Mouse (Mus musculus): ENCODE results near the gene Chst10. TPM values are rescaled to one million over a fixed set of nuclear protein-coding genes. Genes with fewer than 3 reads are reported as not detected.

Chst10 gene
- polyA plus RNA-seq, 1 experiment from 2014 or later: 19.7 TPM

GRCm38 (mm10) chr1:38903985-38904384 lies 6.0 kb upstream of the Chst10 start:
- H3K4me1 ChIP-seq (replicated peaks; ENCODE audit: control insufficient read depth, insufficient read depth, low read length): no peaks in the 10 kb centered on the region
- no peak for ATAC-seq (replicated peaks; ENCODE audit: low FRiP score)
- 75% methylated on average over 2 of the region's 2 CpGs for WGBS
- no peak overlapping the region for H3K4me3 ChIP-seq (ENCODE audit: low read depth, low read length)
- H3K9me3 ChIP-seq (ENCODE audit: control insufficient read depth, low read length): no peaks in the 10 kb centered on the region
- no peaks in the 10 kb centered on the region for H3K27me3 ChIP-seq (ENCODE audit: control insufficient read depth, insufficient read depth, low read length)
- H3K36me3 ChIP-seq (ENCODE audit: control insufficient read depth, insufficient read depth, low read length): no peaks in the 10 kb centered on the region
- H3K4me2 ChIP-seq (ENCODE audit: low read depth, low read length, severe bottlenecking): no peak overlapping the region
- H3K9ac ChIP-seq (ENCODE audit: low read length): no peak overlapping the region
- no peak for DNase-seq (ENCODE audit: low spot score)
- H3K27ac ChIP-seq (ENCODE audit: low read depth, low read length): no peak overlapping the region

DNA sequence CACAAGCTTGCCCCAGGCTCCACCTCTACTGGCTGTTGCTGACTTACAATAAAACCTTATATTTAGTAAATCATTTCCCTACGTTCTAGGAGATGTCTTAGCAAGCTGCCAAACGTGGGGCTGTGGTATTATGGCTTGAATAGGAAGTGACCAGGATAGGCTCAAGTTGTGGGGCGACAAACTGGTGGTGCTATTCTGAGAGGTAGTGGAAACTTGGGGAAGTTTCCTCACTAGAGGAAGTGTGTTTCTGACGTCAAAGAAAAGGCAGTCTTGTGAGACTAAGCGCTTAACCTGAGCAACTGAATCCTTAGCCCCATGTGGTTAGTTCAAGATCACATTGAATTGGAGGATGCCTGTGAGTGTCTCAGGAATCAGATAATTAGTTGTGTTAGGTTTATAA lies 4.6 kb upstream of the Chst10 start:
- Histone ChIP-seq H3K36me3 (ENCODE audit: control insufficient read depth, insufficient read depth, low read length) (no peaks in the 10 kb centered on the region), H3K4me1 (replicated peaks; ENCODE audit: control insufficient read depth, insufficient read depth, low read length) (no peaks in the 10 kb centered on the region), H3K27me3 (ENCODE audit: control insufficient read depth, insufficient read depth, low read length) (no peaks in the 10 kb centered on the region; the same call in 1 of the 2 replicates), H3K4me3 (ENCODE audit: low read depth, low read length) (no peak overlapping the region), H3K27ac (ENCODE audit: low read depth, low read length) (no peak overlapping the region), H3K9me3 (ENCODE audit: control insufficient read depth, low read length) (no peaks in the 10 kb centered on the region), H3K9ac (ENCODE audit: low read length) (no peak overlapping the region), H3K4me2 (ENCODE audit: low read depth, low read length, severe bottlenecking) (no peak overlapping the region)
- 76% methylated on average over 5 of the region's 5 CpGs for WGBS
- DNase-seq (ENCODE audit: low spot score) (no peak), ATAC-seq (replicated peaks; ENCODE audit: low FRiP score) (no peak)

DNA sequence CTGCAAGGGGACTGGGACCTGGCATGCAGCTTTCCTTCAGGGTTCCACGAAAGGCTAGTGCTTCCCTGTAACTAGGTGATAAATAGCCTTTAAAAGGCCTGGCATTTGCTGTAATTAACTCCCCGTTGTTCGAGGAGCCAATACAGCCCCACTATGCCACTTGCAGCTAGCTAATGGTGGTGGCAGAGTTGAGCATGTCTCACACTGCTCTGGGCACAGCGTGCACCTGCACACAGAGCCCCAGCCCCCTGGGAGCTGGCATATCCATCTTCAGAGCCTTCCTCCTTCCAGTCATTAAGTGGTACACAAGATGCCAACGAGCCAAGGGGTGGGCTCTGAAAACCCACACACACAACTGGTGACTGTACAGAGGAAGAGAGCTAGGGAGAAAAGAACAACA lies 4.9 kb downstream of the Chst10 start:
- H3K4me3 ChIP-seq (ENCODE audit: low read depth, low read length): no peak overlapping the region
- no peak for ATAC-seq (replicated peaks; ENCODE audit: low FRiP score)
- H3K4me2 ChIP-seq (ENCODE audit: low read depth, low read length, severe bottlenecking): no peak overlapping the region
- no peaks in the 10 kb centered on the region for H3K36me3 ChIP-seq (ENCODE audit: control insufficient read depth, insufficient read depth, low read length)
- H3K9ac ChIP-seq (ENCODE audit: low read length): 0 out of 2 replicates have a peak overlapping the region, but pooled peaks have one; percentile 8
- H3K4me1 ChIP-seq (replicated peaks; ENCODE audit: control insufficient read depth, insufficient read depth, low read length): peaks cover 2% of the 10 kb centered on the region; the same call in 1 of the 2 replicates
- WGBS: 73% methylated on average over 5 of the region's 5 CpGs
- H3K27me3 ChIP-seq (ENCODE audit: control insufficient read depth, insufficient read depth, low read length): no peaks in the 10 kb centered on the region
- no peaks in the 10 kb centered on the region for H3K9me3 ChIP-seq (ENCODE audit: control insufficient read depth, low read length)
- H3K27ac ChIP-seq (ENCODE audit: low read depth, low read length): no peak overlapping the region
- DNase-seq (ENCODE audit: low spot score): no peak

DNA sequence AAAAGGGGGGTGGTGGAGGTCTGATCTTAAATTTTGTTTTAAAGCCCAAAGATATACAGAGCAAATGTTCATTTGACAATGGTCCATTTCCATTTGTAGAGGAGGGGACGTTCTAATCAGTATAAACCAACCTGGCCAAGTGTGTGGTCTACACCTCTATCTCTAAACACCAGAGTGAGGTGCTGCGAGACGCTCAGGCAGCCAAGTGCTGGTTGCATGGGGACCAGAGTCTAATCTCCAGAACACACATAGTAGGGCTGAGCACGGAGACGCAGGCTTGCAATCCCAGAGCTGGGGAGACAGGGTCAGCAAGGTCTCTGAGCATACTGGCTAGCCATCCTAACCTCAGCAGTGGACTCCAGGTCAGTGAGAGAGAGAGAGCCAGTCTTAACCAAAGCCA lies 6.5 kb downstream of the Chst10 start:
- DNase-seq (ENCODE audit: low spot score) (no peak), ATAC-seq (replicated peaks; ENCODE audit: low FRiP score) (no peak)
- Histone ChIP-seq H3K4me1 (replicated peaks; ENCODE audit: control insufficient read depth, insufficient read depth, low read length) (peaks cover 2% of the 10 kb centered on the region; the same call in 1 of the 2 replicates), H3K9ac (ENCODE audit: low read length) (no peak overlapping the region), H3K27ac (ENCODE audit: low read depth, low read length) (no peak overlapping the region), H3K4me3 (ENCODE audit: low read depth, low read length) (no peak overlapping the region), H3K4me2 (ENCODE audit: low read depth, low read length, severe bottlenecking) (no peak overlapping the region), H3K27me3 (ENCODE audit: control insufficient read depth, insufficient read depth, low read length) (no peaks in the 10 kb centered on the region), H3K9me3 (ENCODE audit: control insufficient read depth, low read length) (no peaks in the 10 kb centered on the region), H3K36me3 (ENCODE audit: control insufficient read depth, insufficient read depth, low read length) (no peaks in the 10 kb centered on the region)
- WGBS: 91% methylated on average over 5 of the region's 5 CpGs

GRCm38 (mm10) chr1:38888803-38889202 lies 9.2 kb downstream of the Chst10 start:
- Histone ChIP-seq H3K27me3 (ENCODE audit: control insufficient read depth, insufficient read depth, low read length) (no peaks in the 10 kb centered on the region), H3K9ac (ENCODE audit: low read length) (no peak overlapping the region), H3K4me2 (ENCODE audit: low read depth, low read length, severe bottlenecking) (no peak overlapping the region), H3K27ac (ENCODE audit: low read depth, low read length) (no peak overlapping the region), H3K9me3 (ENCODE audit: control insufficient read depth, low read length) (no peaks in the 10 kb centered on the region), H3K4me3 (ENCODE audit: low read depth, low read length) (no peak overlapping the region), H3K4me1 (replicated peaks; ENCODE audit: control insufficient read depth, insufficient read depth, low read length) (peaks cover 2% of the 10 kb centered on the region; the same call in 1 of the 2 replicates), H3K36me3 (ENCODE audit: control insufficient read depth, insufficient read depth, low read length) (no peaks in the 10 kb centered on the region)
- no peak for DNase-seq (ENCODE audit: low spot score)
- no peak for ATAC-seq (replicated peaks; ENCODE audit: low FRiP score)
- WGBS: 92% methylated on average over 6 of the region's 6 CpGs

DNA sequence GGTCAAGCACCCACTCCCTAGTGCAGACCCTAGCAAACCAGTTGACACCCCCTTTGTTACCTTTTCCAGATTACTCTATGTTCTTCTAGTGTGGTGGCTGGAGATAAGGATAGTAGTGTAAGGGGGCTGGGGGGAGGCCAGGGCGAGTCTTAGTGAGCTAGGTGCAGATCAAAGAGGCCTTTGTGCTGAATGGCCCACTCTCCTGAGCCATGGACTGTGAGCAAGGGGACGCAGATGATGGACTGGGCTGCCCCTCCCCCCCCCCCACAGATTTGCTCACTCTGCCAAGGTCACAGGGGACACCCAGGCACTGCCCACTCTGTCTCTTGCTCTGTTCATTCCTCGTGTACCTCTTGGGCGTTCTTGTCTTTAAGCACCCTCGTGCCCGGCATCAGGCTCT lies 10.9 kb downstream of the Chst10 start:
- Histone ChIP-seq H3K36me3 (ENCODE audit: control insufficient read depth, insufficient read depth, low read length) (no peaks in the 10 kb centered on the region), H3K9ac (ENCODE audit: low read length) (no peak overlapping the region), H3K9me3 (ENCODE audit: control insufficient read depth, low read length) (no peaks in the 10 kb centered on the region), H3K27me3 (ENCODE audit: control insufficient read depth, insufficient read depth, low read length) (no peaks in the 10 kb centered on the region), H3K4me1 (replicated peaks; ENCODE audit: control insufficient read depth, insufficient read depth, low read length) (no peaks in the 10 kb centered on the region), H3K27ac (ENCODE audit: low read depth, low read length) (no peak overlapping the region), H3K4me2 (ENCODE audit: low read depth, low read length, severe bottlenecking) (no peak overlapping the region), H3K4me3 (ENCODE audit: low read depth, low read length) (no peak overlapping the region)
- DNase-seq (ENCODE audit: low spot score): no peak
- 84% methylated on average over 6 of the region's 6 CpGs for WGBS
- no peak for ATAC-seq (replicated peaks; ENCODE audit: low FRiP score)

- Histone ChIP-seq H3K4me1 (replicated peaks; ENCODE audit: control insufficient read depth, insufficient read depth, low read length) (no peaks in the 10 kb centered on the region), H3K27ac (ENCODE audit: low read depth, low read length) (no peak overlapping the region), H3K27me3 (ENCODE audit: control insufficient read depth, insufficient read depth, low read length) (no peaks in the 10 kb centered on the region), H3K4me3 (ENCODE audit: low read depth, low read length) (no peak overlapping the region), H3K4me2 (ENCODE audit: low read depth, low read length, severe bottlenecking) (no peak overlapping the region), H3K9me3 (ENCODE audit: control insufficient read depth, low read length) (no peaks in the 10 kb centered on the region), H3K9ac (ENCODE audit: low read length) (no peak overlapping the region), H3K36me3 (ENCODE audit: control insufficient read depth, insufficient read depth, low read length) (no peaks in the 10 kb centered on the region)
- 85% methylated on average over 2 of the region's 2 CpGs for WGBS
- ATAC-seq (replicated peaks; ENCODE audit: low FRiP score) (no peak), DNase-seq (ENCODE audit: low spot score) (no peak)
Observed at GRCm38 (mm10) chr1:38886602-38887001, 11.4 kb downstream of the Chst10 start.

- H3K4me2 ChIP-seq (ENCODE audit: low read depth, low read length, severe bottlenecking): no peak overlapping the region
- no peaks in the 10 kb centered on the region for H3K36me3 ChIP-seq (ENCODE audit: control insufficient read depth, insufficient read depth, low read length)
- ATAC-seq (replicated peaks; ENCODE audit: low FRiP score): no peak
- H3K27me3 ChIP-seq (ENCODE audit: control insufficient read depth, insufficient read depth, low read length): no peaks in the 10 kb centered on the region
- no peak overlapping the region for H3K27ac ChIP-seq (ENCODE audit: low read depth, low read length)
- 73% methylated on average over 2 of the region's 2 CpGs for WGBS
- H3K9ac ChIP-seq (ENCODE audit: low read length): no peak overlapping the region
- no peaks in the 10 kb centered on the region for H3K9me3 ChIP-seq (ENCODE audit: control insufficient read depth, low read length)
- no peak overlapping the region for H3K4me3 ChIP-seq (ENCODE audit: low read depth, low read length)
- no peaks in the 10 kb centered on the region for H3K4me1 ChIP-seq (replicated peaks; ENCODE audit: control insufficient read depth, insufficient read depth, low read length)
- no peak for DNase-seq (ENCODE audit: low spot score)
Observed at GRCm38 (mm10) chr1:38885956-38886355, 12.0 kb downstream of the Chst10 start.

DNA sequence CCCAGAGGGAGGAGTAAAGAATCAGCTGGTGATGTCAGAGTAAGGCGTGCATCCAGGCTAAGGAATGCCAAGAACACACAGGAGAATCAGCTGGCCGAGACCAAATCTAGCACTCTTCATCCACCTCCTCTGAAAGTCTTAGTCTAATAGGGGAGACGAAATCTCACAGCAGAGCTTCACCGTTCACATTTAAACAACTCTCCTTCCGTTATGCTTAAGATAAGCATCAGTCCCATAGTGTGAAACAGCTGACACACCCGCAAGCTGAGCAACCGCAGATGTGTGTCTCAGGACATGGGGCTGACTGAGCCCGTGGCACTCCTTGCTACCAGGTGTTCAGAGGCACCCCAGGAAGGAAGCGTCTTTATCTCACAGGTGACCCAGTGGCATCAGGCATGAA lies 14.2 kb downstream of the Chst10 start:
- H3K4me1 ChIP-seq (replicated peaks; ENCODE audit: control insufficient read depth, insufficient read depth, low read length): no peaks in the 10 kb centered on the region
- WGBS: 89% methylated on average over 9 of the region's 9 CpGs
- H3K36me3 ChIP-seq (ENCODE audit: control insufficient read depth, insufficient read depth, low read length): no peaks in the 10 kb centered on the region
- H3K9ac ChIP-seq (ENCODE audit: low read length): no peak overlapping the region
- no peaks in the 10 kb centered on the region; the same call in 1 of the 2 replicates for H3K9me3 ChIP-seq (ENCODE audit: control insufficient read depth, low read length)
- DNase-seq (ENCODE audit: low spot score) (no peak), ATAC-seq (replicated peaks; ENCODE audit: low FRiP score) (no peak)
- H3K27ac ChIP-seq (ENCODE audit: low read depth, low read length): no peak overlapping the region
- no peak overlapping the region for H3K4me3 ChIP-seq (ENCODE audit: low read depth, low read length)
- no peak overlapping the region for H3K4me2 ChIP-seq (ENCODE audit: low read depth, low read length, severe bottlenecking)
- H3K27me3 ChIP-seq (ENCODE audit: control insufficient read depth, insufficient read depth, low read length): no peaks in the 10 kb centered on the region
